Mouse (Mus musculus): ENCODE data around the gene Tmem235. TPM values are rescaled to one million over a fixed set of nuclear protein-coding genes. Genes with fewer than 3 reads are reported as not detected.

Gene Tmem235
- total and polyA plus RNA-seq, 3 experiments: not detected

GRCm38 (mm10) chr11:117828149-117828887 lies 32.2 kb upstream of the Tmem235 start (continued):
- TF ChIP-seq ZC3H11A (IDR thresholded peaks at IDR 0.05; ENCODE audit: low read depth, low read length) (no peak), NRF1 (IDR thresholded peaks at IDR 0.05; ENCODE audit: low read depth, low read length) (peak; percentile 11; the same call in 1 of the 2 replicates), ZKSCAN1 (IDR thresholded peaks at IDR 0.05; ENCODE audit: borderline replicate concordance, low read depth, low read length) (no peak), CHD2 (IDR thresholded peaks at IDR 0.05; ENCODE audit: low read length) (peak; percentile 71), CHD1 (IDR thresholded peaks at IDR 0.05; ENCODE audit: low read depth, low read length) (peak; percentile 89), ETS1 (conservative IDR thresholded peaks at IDR 0.05; ENCODE audit: low read depth, low read length) (peak; percentile 88), GABPA (IDR thresholded peaks at IDR 0.05; ENCODE audit: insufficient replicate concordance, low read depth, low read length) (no peak), UBTF (IDR thresholded peaks at IDR 0.05; ENCODE audit: low read depth, low read length) (0 out of 2 replicates have a peak, but pooled peaks have one; percentile 46), USF1 (IDR thresholded peaks at IDR 0.05; ENCODE audit: low read depth, low read length) (no peak), MXI1 (IDR thresholded peaks at IDR 0.05; ENCODE audit: low read depth, low read length) (peak; percentile 55), BHLHE40 (IDR thresholded peaks at IDR 0.05; ENCODE audit: low read depth, low read length) (peak; percentile 81)

GRCm38 (mm10) chr11:117828888-117829604 lies 31.5 kb upstream of the Tmem235 start:
- peaks cover 11 to 43% of the 10 kb centered on the region in 2 experiments for H3K4me1 ChIP-seq (ENCODE audit: control insufficient read depth in 1 of 2, insufficient read depth in 2 of 2)
- in situ Hi-C loops (cut with MboI; ENCODE audit: low pct_ligation_motif_present, low pct_unique_long_range_greater_than_20kb, low sequenced_read_pairs): loop anchor here (5.0 to 10.0 kb wide), 3 partner anchors 37 to 354 kb away; no protein-coding TSS in a partner anchor

More at GRCm38 (mm10) chr11:117828888-117829604, 31.5 kb upstream of the Tmem235 start:
- H3K36me3 ChIP-seq (replicated peaks in 1 of 2; ENCODE audit: control insufficient read depth in 1 of 2, insufficient read depth in 1 of 2, low read length in 1 of 2): peaks cover 0 to 12% of the 10 kb centered on the region in 2 experiments
- H3K79me2 ChIP-seq (replicated peaks; ENCODE audit: control insufficient read depth, extremely low read depth, insufficient read depth, poor library complexity, severe bottlenecking): peaks cover 33% of the 10 kb centered on the region
- TF ChIP-seq MAFK (IDR thresholded peaks at IDR 0.05; ENCODE audit: insufficient replicate concordance, low read length) (no peak), CHD2 (IDR thresholded peaks at IDR 0.05; ENCODE audit: low read length) (no peak), EP300 (IDR thresholded peaks at IDR 0.05; ENCODE audit: low read length) (no peak), RAD21 (IDR thresholded peaks at IDR 0.05; ENCODE audit: low read depth, low read length) (no peak), MAX (IDR thresholded peaks at IDR 0.05; ENCODE audit: low read length) (0 out of 2 replicates have a peak, but pooled peaks have one; percentile 27), POLR2A (IDR thresholded peaks at IDR 0.05; ENCODE audit: low read depth, low read length) (no peak), ZKSCAN1 (IDR thresholded peaks at IDR 0.05; ENCODE audit: borderline replicate concordance, low read depth, low read length) (no peak)
- no peaks in the 10 kb centered on the region for H3K9me3 ChIP-seq (replicated peaks; ENCODE audit: low read length)
- H3K27ac ChIP-seq (ENCODE audit: insufficient read depth, low read depth): peak overlapping the region; percentile 89
- peak overlapping the region; percentile 29 to 77 (median 65) for H3K4me3 ChIP-seq (replicated peaks in 1 of 3; ENCODE audit: low read depth in 2 of 3, low read length in 2 of 3, poor library complexity in 1 of 3)
- DNase-seq (ENCODE audit: extremely low read depth): peak; percentile 38
- no peaks in the 10 kb centered on the region for H3K27me3 ChIP-seq (replicated peaks)
- H3K4me2 ChIP-seq (ENCODE audit: insufficient read depth, low read depth, poor library complexity, severe bottlenecking): peak overlapping the region; percentile 89
- dilution Hi-C loops (cut with MboI; ENCODE audit: extremely low pct_ligation_motif_present, extremely low pct_unique_long_range_greater_than_20kb, low sequenced_read_pairs): no loop called here
- peak overlapping the region; percentile 57 for H3K9ac ChIP-seq (ENCODE audit: insufficient read depth, low read depth)

Measured in CH12.LX (cell line).